ENCODE assay signal across 14 mouse cellular contexts in the genomic region with DNA sequence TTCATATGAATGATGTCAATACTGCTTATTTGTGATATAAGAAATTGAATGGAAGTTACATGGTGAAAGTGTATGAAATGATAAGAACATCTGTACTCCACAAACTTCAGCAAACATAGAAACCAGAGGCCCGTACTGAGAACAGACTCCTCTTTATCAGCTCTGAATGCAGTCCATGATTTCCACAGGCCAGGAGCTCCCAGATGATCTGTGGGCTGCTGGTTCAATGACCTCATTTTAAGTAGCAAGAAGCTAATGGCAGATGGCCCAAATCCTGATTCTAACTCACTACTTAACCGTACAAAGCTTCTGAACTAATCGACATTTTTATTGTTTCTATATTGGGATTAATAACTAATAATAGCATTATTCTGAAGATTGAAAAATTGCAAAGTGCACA. TPM values are rescaled to one million over a fixed set of nuclear protein-coding genes. Genes with fewer than 3 reads are reported as not detected.
"Had no signal": no experiment of that assay in that cellular context is flagged by ENCODE, and none has a peak within 500 bp of the region (broad histone marks: within the 10 kb centered on the region; RNA-seq: fewer than 3 reads in every experiment).

No protein-coding gene starts in this region.

- H3K27me3 ChIP-seq: liver, embryonic 13.5 days; lung, embryonic 15.5 days; megakaryocyte, embryonic 14.5 days; midbrain, embryonic 15.5 days; neural tube, embryonic 12.5 days had no signal

- H3K4me3 ChIP-seq: liver, embryonic 13.5 days; lung, embryonic 15.5 days; megakaryocyte, embryonic 14.5 days; midbrain, embryonic 15.5 days; neural tube, embryonic 12.5 days had no signal

- H3K27ac ChIP-seq: liver, embryonic 13.5 days; lung, embryonic 15.5 days; macrophage; midbrain, embryonic 15.5 days; neural tube, embryonic 12.5 days had no signal

- H3K36me3 ChIP-seq: liver, embryonic 13.5 days; lung, embryonic 15.5 days; midbrain, embryonic 15.5 days; neural tube, embryonic 12.5 days had no signal

- ATAC-seq: liver, postnatal 0 days; midbrain, embryonic 15.5 days had no signal

- H3K4me2 ChIP-seq: liver, embryonic 13.5 days; lung, embryonic 15.5 days; midbrain, embryonic 11.5 days; midbrain, embryonic 15.5 days; neural tube, embryonic 12.5 days had no signal

- H3K4me1 ChIP-seq: liver, embryonic 13.5 days; lung, embryonic 15.5 days; megakaryocyte, embryonic 14.5 days; midbrain, embryonic 15.5 days; neural tube, embryonic 12.5 days had no signal

- DNase-seq: kidney, postnatal 25 days; left cerebral cortex, postnatal 4 days; liver, embryonic 13.5 days; liver, postnatal 0 days; lung, postnatal 14 days; right cerebral cortex, postnatal 14 days; thymus, postnatal 4 days had no signal

- H3K9ac ChIP-seq: liver, embryonic 13.5 days; liver, postnatal 0 days; lung, embryonic 15.5 days; midbrain, embryonic 15.5 days; neural tube, embryonic 12.5 days had no signal

- H3K9me3 ChIP-seq: liver, embryonic 13.5 days; lung, embryonic 15.5 days; megakaryocyte, embryonic 14.5 days; midbrain, embryonic 15.5 days; neural tube, embryonic 12.5 days had no signal

RNA-seq across cellular contexts. Expression of a gene that starts 33.0 kb away (rescaled TPM):
- total RNA-seq: monocyte, adult 5-6 weeks had no signal
- polyA plus RNA-seq: macrophage had no signal
